Mouse (Mus musculus) stomach, postnatal 0 days (tissue): ENCODE measurements around the gene Gse1.

Source experiments
- CTCF ChIP-seq: IDR thresholded peaks from 2 replicates; pipeline ENCODE4 v1.5.1; 2016; ENCODE audit warnings: antibody characterized with exemption, low read depth, mild to moderate bottlenecking, moderate library complexity
- EP300 ChIP-seq: optimal IDR thresholded peaks from 2 replicates; pipeline ENCODE3; 2016; ENCODE audit warnings: antibody characterized with exemption

- no peak for TF ChIP-seq EP300
- no peak for TF ChIP-seq CTCF
Measured at GRCm38 (mm10) chr8:120462119-120462551, 233.9 kb downstream of the Gse1 start.
